Mouse (Mus musculus): ENCODE results near the gene Hephl1.

- TF ChIP-seq POLR2A (IDR thresholded peaks at IDR 0.05; ENCODE audit: control insufficient read depth, extremely low read depth, insufficient read depth, low read length, poor library complexity), result no peak
- no peak for TF ChIP-seq CTCF (IDR thresholded peaks at IDR 0.05; ENCODE audit: borderline replicate concordance, control insufficient read depth, extremely low read depth, insufficient read depth, low read length, poor library complexity)
Observed at GRCm38 (mm10) chr9:15037237-15037636, 74.7 kb downstream of the Hephl1 start.

Measured in thymus, adult 2 months (tissue).